ENCODE assay signal across 9 mouse cellular contexts in the genomic region with DNA sequence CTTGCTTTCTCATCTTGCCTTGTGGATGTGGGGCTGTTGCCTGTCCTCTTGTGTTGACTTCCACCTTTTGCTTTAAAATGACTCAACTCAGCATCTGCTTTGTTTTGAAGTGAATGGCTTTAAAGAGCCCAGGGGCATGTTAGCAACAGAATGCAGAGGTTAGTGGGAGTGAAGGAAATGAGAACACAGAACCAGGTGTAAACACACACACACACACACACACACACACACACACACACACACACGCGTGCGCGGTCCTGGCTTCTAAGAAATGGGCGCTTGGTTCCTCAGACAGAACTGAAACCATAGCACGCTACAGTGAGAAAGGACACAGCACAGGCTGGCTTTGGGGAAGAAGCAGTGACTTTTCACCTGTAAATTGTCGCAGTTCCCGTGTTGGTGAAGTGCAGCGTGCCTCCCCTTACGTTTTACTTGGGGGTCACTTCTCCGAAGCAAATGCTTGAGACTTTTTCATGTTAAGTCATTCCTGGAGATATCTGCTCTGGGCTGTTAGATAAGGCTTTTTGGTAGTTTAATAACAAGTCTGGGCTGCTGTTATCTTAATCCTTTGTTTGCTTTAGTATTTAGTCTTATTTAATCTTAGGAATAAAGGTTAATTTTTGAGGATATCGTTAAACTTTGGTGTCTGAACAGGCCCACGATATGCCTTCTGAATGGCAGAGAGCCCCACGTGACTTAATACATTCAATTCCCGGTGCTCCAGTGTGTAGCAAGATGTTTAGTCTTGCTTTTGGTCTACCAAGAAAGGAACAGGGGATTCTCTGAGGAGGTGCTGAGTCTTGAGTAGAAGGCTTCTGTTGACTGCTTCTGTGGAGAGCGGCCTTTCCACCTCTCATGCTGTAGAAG. TPM values are rescaled to one million over a fixed set of nuclear protein-coding genes. Genes with fewer than 3 reads are reported as not detected.
DNase-seq lines count a peak whose midpoint lies in the region; ATAC-seq and TF ChIP-seq lines count a peak whose summit lies in the region.
"Had no signal": no experiment of that assay in that cellular context is flagged by ENCODE, and none has a peak within 500 bp of the region (broad histone marks: within the 10 kb centered on the region; RNA-seq: fewer than 3 reads in every experiment).

No protein-coding gene starts in this region.

- H3K4me3 ChIP-seq in embryonic facial prominence, embryonic 11.5 days (ENCODE audit: low read depth, low read length) = no peak overlapping the region
- no peak overlapping the region; the same call in 1 of the 2 replicates for H3K4me3 ChIP-seq in liver, embryonic 15.5 days (replicated peaks)
- peak overlapping the region; percentile 8; the same call in 1 of the 2 replicates for H3K4me3 ChIP-seq in stomach, embryonic 15.5 days (replicated peaks)
- no peak overlapping the region for H3K4me3 ChIP-seq in hindbrain, postnatal 0 days (ENCODE audit: low read length)

- H3K4me2 ChIP-seq in embryonic facial prominence, embryonic 11.5 days (ENCODE audit: low read depth, low read length) = peak overlapping the region; percentile 11; the same call in 1 of the 2 replicates
- H3K4me2 ChIP-seq in liver, embryonic 15.5 days = peak overlapping the region; percentile 44
- peak overlapping the region; percentile 34; the same call in 1 of the 2 replicates for H3K4me2 ChIP-seq in stomach, embryonic 15.5 days
- no peak overlapping the region for H3K4me2 ChIP-seq in hindbrain, postnatal 0 days (ENCODE audit: low read depth, low read length)

- no peaks in the 10 kb centered on the region for H3K36me3 ChIP-seq in embryonic facial prominence, embryonic 11.5 days (replicated peaks; ENCODE audit: control insufficient read depth, insufficient read depth, low read depth, low read length)
- no peaks in the 10 kb centered on the region for H3K36me3 ChIP-seq in liver, embryonic 15.5 days (replicated peaks)
- no peaks in the 10 kb centered on the region for H3K36me3 ChIP-seq in stomach, embryonic 15.5 days
- no peaks in the 10 kb centered on the region for H3K36me3 ChIP-seq in hindbrain, postnatal 0 days (ENCODE audit: insufficient read depth, low read length)

- H3K27ac ChIP-seq in embryonic facial prominence, embryonic 11.5 days (replicated peaks; ENCODE audit: low read depth, low read length) = peak overlapping the region; percentile 57
- H3K27ac ChIP-seq in liver, embryonic 15.5 days (replicated peaks) = peak overlapping the region; percentile 14; the same call in 1 of the 2 replicates
- peak overlapping the region; percentile 70 for H3K27ac ChIP-seq in stomach, embryonic 15.5 days
- no peak overlapping the region for H3K27ac ChIP-seq in hindbrain, postnatal 0 days

- H3K9ac ChIP-seq in embryonic facial prominence, embryonic 11.5 days (replicated peaks; ENCODE audit: low read length) = no peak overlapping the region
- H3K9ac ChIP-seq in liver, embryonic 15.5 days = no peak overlapping the region
- no peak overlapping the region for H3K9ac ChIP-seq in stomach, embryonic 15.5 days
- no peak overlapping the region for H3K9ac ChIP-seq in hindbrain, postnatal 0 days (replicated peaks; ENCODE audit: low read length)

- TF ChIP-seq CTCF in hindbrain, postnatal 0 days (IDR thresholded peaks at IDR 0.05; ENCODE audit: low read depth) = no peak

- no peaks in the 10 kb centered on the region for H3K27me3 ChIP-seq in embryonic facial prominence, embryonic 11.5 days (ENCODE audit: control insufficient read depth, insufficient read depth, low read length)
- H3K27me3 ChIP-seq in liver, embryonic 15.5 days = no peaks in the 10 kb centered on the region
- H3K27me3 ChIP-seq in stomach, embryonic 15.5 days (replicated peaks) = no peaks in the 10 kb centered on the region
- no peaks in the 10 kb centered on the region for H3K27me3 ChIP-seq in hindbrain, postnatal 0 days (ENCODE audit: insufficient read depth, low read length)

- peaks cover 4% of the 10 kb centered on the region; the same call in 1 of the 2 replicates for H3K4me1 ChIP-seq in embryonic facial prominence, embryonic 11.5 days (ENCODE audit: control insufficient read depth, insufficient read depth, low read length)
- H3K4me1 ChIP-seq in liver, embryonic 15.5 days (replicated peaks) = peaks cover 58% of the 10 kb centered on the region
- peaks cover 32% of the 10 kb centered on the region for H3K4me1 ChIP-seq in stomach, embryonic 15.5 days
- H3K4me1 ChIP-seq in hindbrain, postnatal 0 days (ENCODE audit: insufficient read depth, low read length) = no peaks in the 10 kb centered on the region

- H3K9me3 ChIP-seq in embryonic facial prominence, embryonic 11.5 days (replicated peaks; ENCODE audit: control insufficient read depth, low read length) = no peaks in the 10 kb centered on the region
- H3K9me3 ChIP-seq in liver, embryonic 15.5 days (replicated peaks) = no peaks in the 10 kb centered on the region
- no peaks in the 10 kb centered on the region for H3K9me3 ChIP-seq in stomach, embryonic 15.5 days
- no peaks in the 10 kb centered on the region for H3K9me3 ChIP-seq in hindbrain, postnatal 0 days (ENCODE audit: low read length)

- WGBS in embryonic facial prominence, embryonic 11.5 days = 76% methylated on average over 16 of the region's 16 CpGs
- WGBS in liver, embryonic 15.5 days (ENCODE audit: insufficient replicate concordance) = 34% methylated on average over 16 of the region's 16 CpGs
- 59% methylated on average over 16 of the region's 16 CpGs for WGBS in stomach, embryonic 15.5 days
- 87% methylated on average over 16 of the region's 16 CpGs for WGBS in hindbrain, postnatal 0 days

- ATAC-seq in embryonic facial prominence, embryonic 11.5 days (replicated peaks; ENCODE audit: insufficient number of reproducible peaks, low FRiP score, low TSS enrichment, low read depth) = no peak
- ATAC-seq in liver, embryonic 15.5 days (ENCODE audit: insufficient read depth) = no peak
- peak; percentile 32; the same call in 1 of the 2 replicates for ATAC-seq in stomach, embryonic 15.5 days (ENCODE audit: insufficient read depth, low FRiP score, low read depth)
- no peak for ATAC-seq in hindbrain, postnatal 0 days
- no peak for ATAC-seq in erythroblast, adult 5-6 weeks (replicated peaks; ENCODE audit: low FRiP score, poor library complexity, severe bottlenecking)

- peak; percentile 24 for DNase-seq in kidney, postnatal 14 days
- no peak for DNase-seq in kidney, postnatal 10 days
- DNase-seq in embryonic facial prominence, embryonic 11.5 days (ENCODE audit: low spot score) = peak; percentile 21
- no peak for DNase-seq in hindbrain, postnatal 0 days (ENCODE audit: low spot score)
- DNase-seq in left cerebral cortex, adult 18-20 months (ENCODE audit: low spot score in 2 of 2) = no peak
- DNase-seq: cerebellum, adult 8-10 months had no signal

RNA-seq across cellular contexts. Expression of a gene that starts 20.8 kb away (rescaled TPM):
- polyA plus RNA-seq in embryonic facial prominence, embryonic 11.5 days (2014; fragmentation: Nextera tagmentation; extraction: Ambion mirVana) = 26.8 and 28.4 TPM in 2 replicates
- polyA plus RNA-seq in liver, embryonic 15.5 days (2015; fragmentation: Nextera tagmentation; extraction: Ambion mirVana) = 3.7 and 4.0 TPM in 2 replicates
- polyA plus RNA-seq in stomach, embryonic 15.5 days (2015; fragmentation: Nextera tagmentation; extraction: Ambion mirVana) = 26.4 and 30.4 TPM in 2 replicates
- 22.9 and 24.3 TPM in 2 replicates for total RNA-seq in hindbrain, postnatal 0 days (2014; rRNA removed)
- polyA plus RNA-seq in hindbrain, postnatal 0 days (2015; fragmentation: Nextera tagmentation; extraction: Ambion mirVana) = 7.6 and 8.2 TPM in 2 replicates
- 5.2 and 5.4 TPM in 2 replicates for total RNA-seq in erythroblast, adult 5-6 weeks (2015; ENCODE audit: low replicate concordance)
- 4.3 and 6.5 TPM in 2 replicates for total RNA-seq in erythroblast, adult 5-6 weeks (2017; ENCODE audit: low replicate concordance)
- total RNA-seq in left cerebral cortex, adult 18-20 months (2021) = 100 to 1,000 TPM; 288 to 302 TPM

Comparison
In these comparisons a context has a peak if more than half of its experiments do, and no peak if none do; other contexts are left out.
1. DNase-seq: peak in kidney, postnatal 14 days (single experiment) and embryonic facial prominence, embryonic 11.5 days (single experiment); none in kidney, postnatal 10 days (single experiment), hindbrain, postnatal 0 days (single experiment) and left cerebral cortex, adult 18-20 months (0 of 2).